Mouse (Mus musculus) cerebellum, adult 2 months (tissue): Measurements from ENCODE around the gene Impg1. TPM values are rescaled to one million over a fixed set of nuclear protein-coding genes. Genes with fewer than 3 reads are reported as not detected.
A peak's percentile ranks its signal among the peaks of the same experiment; 100 is the strongest.

Source experiments
- DNase-seq, 2 experiments: peaks; one replicate each; pipeline ENCODE4 v3.0.0; 2021
- H3K27ac ChIP-seq: fragments of 200-500 bp; 2 replicates; pipeline ENCODE4 v1.5.1; 2012; ENCODE audit warnings: low read length, control low read depth, inconsistent platforms; ENCODE audit not compliant: insufficient read depth
- H3K27me3 ChIP-seq: fragments of 200-500 bp; 2 replicates; pipeline ENCODE4 v1.6.1; 2012; ENCODE audit warnings: inconsistent platforms, mild to moderate bottlenecking, low read length, moderate library complexity; ENCODE audit not compliant: control insufficient read depth, insufficient read depth
- H3K4me1 ChIP-seq: fragments of 200-500 bp; 2 replicates; pipeline ENCODE4 v1.6.1; 2011; ENCODE audit warnings: low read length; ENCODE audit not compliant: control insufficient read depth, insufficient read depth
- H3K4me3 ChIP-seq: fragments of 200-500 bp; replicated peaks from 2 replicates; pipeline ENCODE3; 2011; ENCODE audit warnings: mild to moderate bottlenecking, low read depth, low read length, control low read depth; ENCODE audit not compliant: insufficient read depth
- CTCF ChIP-seq: fragments of 200-500 bp; IDR thresholded peaks from 2 replicates; pipeline ENCODE4 v1.5.1; 2011; ENCODE audit warnings: low read depth, mild to moderate bottlenecking, control low read depth, low read length, moderate library complexity, borderline replicate concordance; ENCODE audit not compliant: insufficient read depth
- POLR2A ChIP-seq: fragments of 200-500 bp; IDR thresholded peaks from 2 replicates; pipeline ENCODE4 v1.6.1; 2011; ENCODE audit warnings: low read length, control low read depth, borderline replicate concordance; ENCODE audit not compliant: insufficient read depth
- WGBS: fragments of 180-500 bp; shearing (Covaris S2); methylation state at CpG from one replicate; pipeline ENCODE4 v1.1.7; 2018; 5-methylcytosine and 5-hydroxymethylcytosine counted together
- polyA plus RNA-seq: library from polyadenylated mRNA; depleted of rRNA; stranded (reverse); fragments of >200 nt; gene quantifications from 2 replicates; pipeline ENCODE4 v1.2.3, GENCODE M21; 2012

The Impg1 gene
- polyA plus RNA-seq, 1 experiment, result 0.25 TPM

DNA sequence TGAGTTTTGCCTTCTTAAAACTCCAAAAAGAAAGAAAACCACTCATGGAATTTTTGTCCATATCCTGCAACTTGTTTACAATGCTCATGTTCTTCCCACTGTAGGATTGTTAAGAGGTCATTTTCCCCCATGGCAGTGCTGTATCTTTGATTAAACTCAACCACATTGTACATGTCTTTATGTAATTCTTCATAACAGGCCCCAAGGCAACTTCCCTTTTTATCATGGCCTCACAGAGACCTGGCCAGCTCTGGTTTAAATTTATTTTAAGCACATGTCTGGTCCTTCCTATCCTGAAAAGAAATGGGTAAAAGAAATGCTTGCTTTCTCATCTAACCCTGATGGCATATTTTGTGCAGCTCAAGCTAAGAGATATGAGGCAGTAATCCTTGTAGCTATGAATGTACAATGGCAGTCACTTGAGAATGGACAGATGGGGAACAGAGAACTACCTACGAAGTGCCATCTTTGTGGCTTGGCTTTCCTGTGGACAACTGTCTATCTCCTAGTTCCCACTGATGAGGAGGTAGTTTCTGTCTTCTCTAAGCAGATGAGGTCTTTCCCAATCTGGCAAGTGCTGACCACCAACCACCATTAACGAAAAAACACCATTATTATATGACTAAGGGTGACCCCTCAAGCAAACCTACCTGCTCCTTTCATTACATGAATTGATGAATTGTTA is 97.6 kb downstream of the Impg1 start:
- H3K4me1 ChIP-seq, result no peaks in the 10 kb centered on the region
- DNase-seq, result no peak
- TF ChIP-seq CTCF (no peak), POLR2A (no peak)
- WGBS, result 81% methylated on average over 2 of the region's 2 CpGs
- H3K27ac ChIP-seq, result no peak overlapping the region
- H3K27me3 ChIP-seq, result no peaks in the 10 kb centered on the region
- no peak overlapping the region for H3K4me3 ChIP-seq

DNA sequence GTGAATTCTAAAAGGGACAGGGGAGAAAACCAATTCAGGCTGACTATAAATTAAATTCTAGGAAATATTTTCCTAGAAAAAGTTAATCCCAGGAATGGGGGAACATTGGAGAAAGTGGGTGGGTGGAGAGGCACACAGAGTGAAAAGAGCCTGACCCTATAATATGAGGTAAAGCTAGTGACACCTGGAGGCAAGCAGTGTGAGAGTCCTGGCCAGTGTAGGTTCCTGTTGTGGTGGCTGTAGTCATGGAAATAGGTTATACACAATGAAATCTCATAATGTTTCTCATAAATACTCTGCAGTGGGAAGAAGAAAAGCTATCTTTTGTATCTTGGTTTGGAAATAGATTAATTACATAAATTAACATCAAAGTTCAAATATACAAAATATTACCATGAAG is 105.2 kb downstream of the Impg1 start:
- no peak for DNase-seq
- Histone ChIP-seq H3K4me3 (no peak overlapping the region), H3K4me1 (no peaks in the 10 kb centered on the region), H3K27ac (no peak overlapping the region), H3K27me3 (no peaks in the 10 kb centered on the region)
- TF ChIP-seq POLR2A (no peak), CTCF (no peak)

DNA sequence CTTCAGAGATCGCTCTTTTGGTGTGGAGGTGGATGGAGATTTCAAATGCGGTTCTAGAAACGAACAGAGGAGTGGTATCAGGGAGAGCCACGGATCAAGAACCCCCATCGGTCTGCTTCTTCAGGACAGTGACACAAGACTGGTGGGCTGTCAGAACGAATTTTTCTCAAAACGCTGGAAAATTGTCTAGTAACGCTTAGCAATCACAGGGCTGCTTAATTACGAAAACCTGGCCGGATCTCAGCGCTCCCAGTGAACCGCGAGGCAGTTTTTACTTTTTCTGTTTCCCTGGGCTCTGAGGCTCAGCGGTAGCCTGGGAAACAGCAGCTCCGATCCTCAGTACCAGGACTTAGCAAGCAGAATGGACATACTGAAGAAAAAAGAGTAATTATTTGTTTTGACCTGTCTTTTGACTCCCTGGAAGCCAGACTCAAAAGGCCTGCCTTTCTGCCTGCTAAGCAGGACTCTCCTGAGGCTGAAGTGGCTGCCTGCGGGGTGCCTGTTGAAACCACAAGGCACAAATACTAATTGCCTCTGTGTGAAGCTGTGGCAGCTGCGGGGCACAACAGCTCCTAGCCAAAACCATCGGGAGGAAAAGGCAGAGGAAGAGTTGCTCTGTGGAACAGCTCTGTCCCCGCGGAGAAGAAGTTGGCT is 113.5 kb downstream of the Impg1 start:
- WGBS, result 12% methylated on average over 20 of the region's 20 CpGs
- no peak overlapping the region for H3K4me3 ChIP-seq
- no peaks in the 10 kb centered on the region for H3K27me3 ChIP-seq
- no peaks in the 10 kb centered on the region for H3K4me1 ChIP-seq
- no peak for TF ChIP-seq CTCF
- TF ChIP-seq POLR2A, result no peak
- peak; percentile 12 to 25 for DNase-seq
- no peak overlapping the region for H3K27ac ChIP-seq

DNA sequence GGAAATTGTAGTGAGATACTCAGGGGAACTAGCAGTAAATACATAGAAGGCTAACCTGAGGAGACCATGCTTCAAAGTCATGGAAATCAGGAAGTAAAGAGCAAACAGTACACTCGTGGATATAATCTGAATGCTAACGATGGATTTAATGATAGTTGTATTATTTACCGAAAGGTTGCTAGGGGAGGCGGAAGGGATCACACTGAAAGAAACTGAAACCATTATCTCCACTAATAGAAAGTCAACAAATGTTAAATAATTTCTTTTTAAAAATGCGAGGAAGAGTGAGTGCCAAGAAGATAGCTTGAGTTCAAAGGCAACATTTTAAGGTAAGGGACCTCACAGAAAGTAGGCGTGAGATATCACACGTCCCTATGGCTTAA is 114.0 kb downstream of the Impg1 start:
- TF ChIP-seq POLR2A, result no peak
- TF ChIP-seq CTCF, result no peak
- H3K27me3 ChIP-seq, result no peaks in the 10 kb centered on the region
- no peak overlapping the region for H3K4me3 ChIP-seq

DNA sequence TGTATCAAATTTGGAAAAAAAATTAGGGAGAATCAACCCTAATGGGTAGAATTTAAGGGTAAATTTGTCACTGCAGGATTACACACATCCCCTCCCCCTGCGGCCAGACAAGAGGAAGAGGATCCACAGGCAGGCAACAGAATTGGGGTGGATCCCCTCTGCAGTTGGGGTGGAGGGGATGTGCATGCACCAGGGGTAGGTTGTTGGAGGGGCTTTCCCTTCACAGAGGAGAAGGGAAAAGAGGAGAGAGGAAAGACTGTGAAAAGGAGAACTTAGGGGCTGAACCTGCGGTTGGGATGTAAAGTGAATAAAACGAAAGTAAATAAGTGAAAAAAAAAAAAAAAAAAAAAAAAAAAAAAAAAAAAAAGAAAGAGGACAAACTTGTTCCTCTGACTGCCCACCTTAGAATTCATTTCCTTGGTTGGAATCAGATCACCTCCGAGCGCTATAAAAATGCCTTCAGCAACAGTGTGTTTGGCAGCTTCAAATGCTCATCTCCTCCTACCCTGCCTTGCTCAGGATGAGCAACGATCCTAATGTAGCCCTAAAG is 120.8 kb downstream of the Impg1 start:
- no peak for TF ChIP-seq CTCF
- no peak for TF ChIP-seq POLR2A
- Histone ChIP-seq H3K4me1 (no peaks in the 10 kb centered on the region), H3K27ac (no peak overlapping the region), H3K27me3 (no peaks in the 10 kb centered on the region), H3K4me3 (no peak overlapping the region)
- no peak for DNase-seq
- 94% methylated on average over 6 of the region's 6 CpGs for WGBS

More for the DNA sequence above, 114.0 kb downstream of the Impg1 start:
- DNase-seq, result no peak
- Histone ChIP-seq H3K27ac (no peak overlapping the region), H3K4me1 (no peaks in the 10 kb centered on the region)
- WGBS, result 55% methylated on average over 7 of the region's 7 CpGs

DNA sequence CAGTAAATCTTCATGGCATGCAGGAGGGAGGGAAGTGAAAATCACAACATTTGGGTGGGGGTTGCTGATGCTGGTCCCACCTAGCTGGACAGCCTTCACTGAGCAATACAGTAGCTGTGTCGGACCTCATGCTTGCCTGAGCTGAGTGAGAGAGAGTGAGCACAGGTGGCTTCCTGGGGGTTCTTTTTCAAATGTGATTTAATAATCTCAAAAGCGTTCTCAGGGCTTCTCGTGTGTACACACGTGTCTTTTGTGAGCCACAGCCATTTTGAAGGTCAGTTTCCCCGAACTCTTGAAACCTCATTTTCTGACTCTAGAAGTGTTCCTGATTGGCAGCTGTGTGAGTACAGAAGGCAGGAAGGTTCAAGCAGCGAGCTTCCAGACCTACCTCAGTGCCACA is 122.8 kb downstream of the Impg1 start:
- Histone ChIP-seq H3K27me3 (no peaks in the 10 kb centered on the region), H3K4me1 (no peaks in the 10 kb centered on the region), H3K4me3 (no peak overlapping the region), H3K27ac (no peak overlapping the region)
- TF ChIP-seq CTCF (no peak), POLR2A (no peak)
- DNase-seq, result no peak
- 93% methylated on average over 6 of the region's 6 CpGs for WGBS

DNA sequence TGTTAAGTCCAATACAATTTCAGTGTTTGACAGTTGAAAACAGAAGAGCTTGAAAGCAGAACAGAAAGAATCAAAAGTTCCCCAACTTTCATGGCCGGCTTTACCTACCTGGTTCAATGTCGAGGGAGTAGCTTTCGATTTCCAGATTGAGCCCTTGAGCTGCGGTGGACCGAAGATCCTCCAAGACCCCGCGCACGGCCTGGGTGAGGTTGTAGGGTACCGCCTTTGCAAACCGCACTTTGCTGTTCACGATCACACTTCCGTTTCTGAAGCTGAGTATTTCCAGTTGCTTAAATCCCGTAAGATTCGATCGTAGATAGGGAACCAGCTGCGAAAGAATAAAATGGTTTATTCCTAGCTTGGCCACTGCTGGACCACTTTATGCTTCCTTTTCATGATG is 123.5 kb downstream of the Impg1 start:
- TF ChIP-seq CTCF, result no peak
- no peak for TF ChIP-seq POLR2A
- no peak for DNase-seq
- no peak overlapping the region for H3K27ac ChIP-seq
- no peaks in the 10 kb centered on the region for H3K27me3 ChIP-seq
- no peaks in the 10 kb centered on the region for H3K4me1 ChIP-seq
- H3K4me3 ChIP-seq, result no peak overlapping the region
- 98% methylated on average over 16 of the region's 16 CpGs for WGBS

DNA sequence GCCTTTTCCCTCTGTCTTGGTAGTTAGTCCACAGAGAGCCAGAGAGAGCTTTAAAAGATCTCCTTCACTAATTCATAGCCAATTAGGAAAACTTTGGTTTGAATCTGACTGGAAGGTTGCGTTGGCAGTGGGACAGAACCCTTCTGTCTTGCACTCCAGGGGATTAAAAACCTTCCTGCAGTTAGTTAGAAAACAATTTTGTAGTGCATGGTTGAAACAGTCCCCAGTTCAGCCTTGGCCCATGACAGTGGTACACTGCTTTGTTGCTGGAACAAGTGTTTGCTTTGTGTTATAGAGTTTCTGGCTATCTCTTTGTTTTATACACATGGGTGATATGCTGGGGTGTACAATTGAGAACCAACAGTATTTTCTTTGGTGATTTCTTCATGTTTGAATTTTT is 124.4 kb downstream of the Impg1 start:
- DNase-seq, result no peak
- 49% methylated on average over 1 of the region's 1 CpGs for WGBS

More for the DNA sequence above, 124.4 kb downstream of the Impg1 start:
- Histone ChIP-seq H3K4me1 (no peaks in the 10 kb centered on the region), H3K27me3 (no peaks in the 10 kb centered on the region), H3K4me3 (no peak overlapping the region), H3K27ac (no peak overlapping the region)
- TF ChIP-seq CTCF (no peak), POLR2A (no peak)
